Mouse (Mus musculus): Measurements from ENCODE around the gene Ptcd3.
"Not testable (repeated sequence)": the region's sequence is repeated elsewhere in the genome, so short reads cannot be mapped to it uniquely, and the experiment has no call there.

Ptcd3 gene

DNA sequence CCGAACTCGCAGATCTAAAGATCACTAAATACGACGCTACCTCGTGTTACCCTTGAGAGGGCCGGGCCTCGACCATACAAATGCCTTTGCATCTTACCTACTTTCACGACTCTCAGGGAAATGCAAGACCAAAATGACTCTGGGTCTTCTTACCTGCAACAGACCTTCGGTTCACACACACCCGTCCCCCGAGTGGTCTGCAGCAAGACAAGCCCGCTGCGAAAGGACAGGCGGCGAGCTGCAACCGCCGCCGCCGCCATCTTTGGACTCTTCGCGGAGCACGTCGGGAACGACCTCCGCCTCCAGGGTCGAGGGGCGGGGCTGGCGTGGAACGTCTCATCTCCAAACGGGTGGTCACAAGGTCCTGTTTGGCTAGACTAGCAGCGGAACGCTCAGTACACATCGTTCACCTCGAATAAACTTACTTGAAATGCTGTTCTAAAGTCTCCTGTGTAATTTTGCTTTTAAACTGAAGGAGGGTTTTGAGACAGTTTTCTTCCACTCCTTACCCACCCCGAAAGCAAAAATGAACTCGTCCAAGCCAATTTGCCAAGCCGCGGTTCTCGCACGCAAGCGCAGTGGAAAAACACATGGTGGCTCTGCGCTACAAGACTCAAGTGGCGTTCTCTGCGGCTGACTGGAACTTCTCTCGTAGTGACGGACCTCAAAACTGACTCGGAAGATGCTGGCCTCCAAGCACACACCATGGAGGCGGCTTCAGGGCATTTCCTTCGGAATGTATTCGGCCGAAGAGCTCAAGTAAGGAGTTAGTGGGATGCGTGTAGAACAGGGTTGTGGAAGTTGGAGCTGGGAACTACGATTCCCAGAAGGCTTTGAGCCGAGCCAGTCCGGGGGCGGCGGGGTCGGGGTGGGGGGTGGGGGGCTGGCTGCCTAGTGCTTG is at the start of gene Ptcd3, which contains the start of gene Polr1a:
TSS of gene Ptcd3 (minus strand) at position 270 of the 901 bp plus-strand sequence.
TSS of gene Polr1a (plus strand) at position 573 of the 901 bp plus-strand sequence.
- in situ Hi-C loops (cut with MboI, MseI): loop anchor here (5.0 kb wide), 1 partner anchor 66 kb away; no protein-coding TSS in a partner anchor

DNA sequence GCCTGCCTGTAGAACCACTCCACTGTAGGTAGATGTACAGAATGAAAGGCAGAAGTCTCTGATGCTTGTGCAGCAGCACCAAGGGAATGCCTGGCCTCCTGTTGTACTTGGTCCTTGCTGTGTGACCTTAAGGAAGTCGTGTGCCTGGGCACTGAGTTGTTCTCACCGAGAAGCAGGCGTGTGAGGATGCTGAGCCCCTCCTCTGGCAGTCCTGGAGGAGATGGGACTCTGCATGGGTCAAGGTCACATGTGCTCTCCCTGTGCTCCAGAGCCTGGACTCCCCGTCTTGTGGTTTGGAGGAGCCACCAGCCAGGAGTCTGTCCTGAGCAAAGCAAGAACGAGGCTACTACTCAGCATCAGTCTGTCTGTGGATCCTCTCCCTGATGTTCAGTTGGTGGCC is 42.6 kb upstream of the Ptcd3 start:
- in situ Hi-C loops (cut with MboI, MseI): no loop called here

DNA sequence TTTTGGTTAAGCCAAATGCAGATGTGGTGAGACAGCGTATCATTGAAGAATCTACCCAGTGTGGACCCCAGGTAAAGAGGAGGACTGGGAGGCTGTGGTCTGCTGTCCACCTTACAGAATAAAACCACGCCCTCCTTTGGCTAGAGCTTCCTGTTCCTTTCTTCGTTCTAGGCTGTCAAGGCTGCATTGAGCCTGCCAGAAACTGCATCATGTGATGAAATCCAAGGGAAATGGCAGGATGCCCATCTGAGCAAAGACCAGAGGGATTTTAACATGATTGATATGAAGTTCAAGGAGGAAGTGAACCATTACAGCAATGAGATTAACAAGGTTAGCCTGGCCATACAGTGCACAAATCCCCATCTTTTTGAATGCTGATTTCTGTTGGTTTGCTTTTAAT is 42.0 kb upstream of the Ptcd3 start:
- in situ Hi-C loops (cut with MboI, MseI): no loop called here

DNA sequence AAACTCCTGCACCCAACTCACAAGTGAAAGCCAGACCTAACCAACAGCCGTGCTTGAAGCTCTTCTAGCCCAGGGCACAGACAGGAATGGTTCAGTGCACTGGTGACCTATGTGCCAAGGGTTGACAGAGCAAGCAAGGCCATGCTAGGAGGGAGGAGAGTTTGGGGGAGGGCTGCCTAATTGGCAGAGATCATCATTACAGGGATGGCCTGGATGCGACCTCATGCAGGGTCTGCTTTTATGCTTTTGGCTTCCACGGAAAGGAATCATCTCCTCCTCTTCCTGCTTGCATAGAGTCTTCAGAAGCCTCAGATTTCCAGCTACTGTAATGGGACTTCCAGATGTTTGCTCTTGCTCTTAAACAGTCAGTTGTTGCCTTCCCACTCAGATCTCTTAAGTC is 41.2 kb upstream of the Ptcd3 start:
- in situ Hi-C loops (cut with MboI, MseI): no loop called here

DNA sequence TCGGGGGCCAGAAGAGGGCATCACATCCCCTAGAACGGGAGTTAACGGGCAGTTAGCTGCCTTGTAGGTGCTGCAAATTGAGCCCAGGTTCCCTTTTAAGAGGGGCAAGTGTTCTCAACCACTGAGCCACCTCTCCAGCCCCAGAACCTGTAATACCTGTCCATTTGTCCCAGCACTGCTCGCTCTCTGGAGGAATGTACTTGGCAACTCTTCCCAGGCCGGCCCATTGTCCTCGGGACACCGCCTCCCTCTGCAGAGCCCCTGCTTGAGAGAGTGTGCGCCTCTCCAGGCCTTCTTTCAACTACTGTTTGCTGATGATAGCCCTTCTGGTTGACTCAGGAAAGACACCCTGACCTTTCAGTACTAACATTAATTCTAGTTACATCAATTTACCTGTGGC is 37.6 kb upstream of the Ptcd3 start:
- in situ Hi-C loops (cut with MboI, MseI): no loop called here

DNA sequence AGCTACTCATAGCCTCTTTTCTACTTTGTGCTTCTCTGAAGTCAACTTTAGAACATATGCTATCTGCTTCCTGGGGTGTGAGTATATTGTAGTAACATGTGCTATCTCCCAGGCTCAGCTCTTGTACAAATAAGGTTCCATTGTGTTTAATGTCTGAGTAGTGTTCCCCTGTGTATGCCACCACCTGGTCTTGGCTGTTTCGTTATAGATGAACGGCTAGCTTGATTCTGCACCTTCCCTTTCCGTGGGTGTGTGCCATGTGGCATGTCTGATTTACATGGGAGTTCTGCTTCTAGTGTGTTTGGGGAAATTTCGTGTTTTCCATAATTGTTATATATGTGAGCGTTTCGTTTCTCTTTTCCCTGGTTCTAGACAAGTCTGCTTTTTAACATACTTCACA is 36.6 kb upstream of the Ptcd3 start:
- in situ Hi-C loops (cut with MboI, MseI): no loop called here

DNA sequence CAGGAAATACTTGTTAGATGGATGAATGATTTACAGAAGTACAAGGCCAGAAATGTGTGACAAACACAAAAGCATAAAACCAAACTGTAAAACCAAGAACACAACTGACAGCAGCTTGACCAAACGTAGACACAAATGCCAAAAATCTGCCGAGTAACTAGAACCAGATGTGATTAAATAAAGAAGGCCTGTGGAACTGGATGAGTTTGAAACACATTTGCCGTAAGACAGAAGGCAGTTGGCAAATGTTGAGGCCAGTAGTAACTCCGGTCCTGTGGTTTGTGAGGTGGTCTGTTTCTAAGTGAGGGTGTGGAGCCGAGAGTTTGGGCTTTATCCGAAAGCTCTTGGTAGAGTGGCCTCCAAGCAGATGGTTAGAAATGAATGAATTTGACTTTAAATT is 32.4 kb upstream of the Ptcd3 start:
- in situ Hi-C loops (cut with MboI, MseI): no loop called here

DNA sequence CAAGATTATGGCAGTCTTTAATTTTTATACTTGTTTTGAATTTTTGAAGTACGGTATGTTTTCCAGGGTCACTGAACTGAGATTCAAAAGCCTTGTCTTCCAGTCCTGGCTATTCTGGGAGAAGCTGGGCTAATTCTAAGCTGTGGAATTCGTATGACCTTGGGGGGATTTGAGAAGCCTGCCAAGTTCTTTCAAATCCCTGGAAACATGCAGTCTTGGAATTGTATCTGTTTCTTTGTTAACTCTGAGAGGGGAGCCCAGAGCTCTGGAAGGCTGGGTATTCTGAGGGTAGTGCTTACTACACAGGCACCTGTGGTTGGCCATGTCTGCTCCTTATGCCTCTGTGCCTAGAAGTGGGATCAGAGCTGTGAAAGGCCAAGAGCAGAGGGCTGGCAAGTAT is 27.2 kb upstream of the Ptcd3 start:
- in situ Hi-C loops (cut with MboI, MseI): loop anchor here (5.0 kb wide), 1 partner anchor 58 kb away; no protein-coding TSS in a partner anchor

DNA sequence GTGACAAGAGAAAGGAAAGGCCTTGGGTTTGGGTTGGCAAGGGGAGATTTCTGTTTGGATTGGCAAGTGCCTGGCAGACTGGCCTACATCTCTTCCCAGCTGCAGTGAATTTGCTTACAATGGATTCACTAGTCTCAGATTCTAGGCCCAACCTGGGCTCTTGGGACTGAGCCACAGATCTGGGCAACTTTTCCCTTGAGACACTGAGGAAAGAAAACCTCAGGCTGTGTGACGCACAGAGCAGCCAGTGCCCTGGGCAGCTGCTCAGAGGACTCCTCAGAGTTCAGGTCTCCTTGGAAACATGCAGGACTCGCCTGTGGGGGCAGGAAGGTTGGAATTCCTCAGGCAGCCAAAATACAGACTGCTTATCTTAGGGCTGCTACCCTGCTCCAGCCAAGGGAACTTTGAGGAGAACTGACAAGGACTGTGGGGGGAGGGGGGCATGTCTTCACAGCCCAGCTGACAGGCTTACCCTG is 25.6 kb upstream of the Ptcd3 start:
- in situ Hi-C loops (cut with MboI, MseI): loop anchor here (5.0 kb wide), 1 partner anchor 233 kb away; no protein-coding TSS in a partner anchor

DNA sequence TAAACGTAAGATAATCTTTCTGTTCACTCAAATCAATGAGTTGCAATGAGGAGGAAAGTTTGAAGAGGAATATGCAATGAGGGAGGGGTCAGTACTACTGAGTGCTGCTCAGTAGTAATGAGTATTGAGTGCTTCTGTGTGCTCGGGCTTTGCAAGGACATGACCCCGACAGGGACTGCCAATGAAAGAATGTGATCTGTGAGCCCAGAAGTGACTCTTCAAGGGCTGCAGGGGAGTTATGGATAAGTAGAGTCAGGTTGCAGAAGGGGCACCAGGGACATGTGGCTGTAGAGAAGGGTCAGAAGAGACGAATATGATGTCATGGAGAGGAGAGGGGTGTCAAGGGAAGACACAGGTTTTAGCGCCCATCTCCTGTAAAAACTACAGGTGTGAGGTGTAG is 23.8 kb upstream of the Ptcd3 start:
- in situ Hi-C loops (cut with MboI, MseI): loop anchor here (5.0 kb wide), 1 partner anchor 235 kb away; no protein-coding TSS in a partner anchor

DNA sequence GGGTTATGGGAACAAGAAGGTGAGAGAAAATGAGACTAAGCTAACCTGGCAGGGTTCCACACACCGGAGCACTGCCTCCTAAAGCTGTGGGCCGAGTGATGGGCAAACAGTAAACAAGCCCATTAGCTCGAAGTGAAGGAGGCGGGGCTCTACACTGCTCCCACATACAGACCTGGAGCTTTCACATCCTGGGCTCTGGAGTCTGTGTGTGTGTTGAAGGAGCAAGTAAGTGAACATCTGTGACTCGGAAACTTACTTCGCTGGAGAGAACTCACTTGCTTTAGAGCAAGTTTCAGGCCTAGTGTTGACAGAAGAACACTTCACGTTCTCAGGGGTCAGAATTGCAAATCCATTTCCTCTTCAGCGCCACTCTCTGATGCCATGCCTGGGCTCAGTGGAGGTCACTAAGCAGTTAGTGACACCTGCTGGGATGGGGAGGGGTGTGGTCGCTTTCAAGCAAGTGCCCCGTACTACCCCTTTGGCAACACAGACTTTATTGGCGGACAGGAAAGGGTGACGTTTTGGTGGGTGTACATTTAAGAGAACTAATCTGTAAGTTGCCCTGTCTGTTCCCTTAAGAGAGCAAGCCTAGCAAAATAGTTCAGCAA is 22.4 kb upstream of the Ptcd3 start:
- in situ Hi-C loops (cut with MboI, MseI): loop anchor here (5.0 kb wide), 1 partner anchor 236 kb away; no protein-coding TSS in a partner anchor

DNA sequence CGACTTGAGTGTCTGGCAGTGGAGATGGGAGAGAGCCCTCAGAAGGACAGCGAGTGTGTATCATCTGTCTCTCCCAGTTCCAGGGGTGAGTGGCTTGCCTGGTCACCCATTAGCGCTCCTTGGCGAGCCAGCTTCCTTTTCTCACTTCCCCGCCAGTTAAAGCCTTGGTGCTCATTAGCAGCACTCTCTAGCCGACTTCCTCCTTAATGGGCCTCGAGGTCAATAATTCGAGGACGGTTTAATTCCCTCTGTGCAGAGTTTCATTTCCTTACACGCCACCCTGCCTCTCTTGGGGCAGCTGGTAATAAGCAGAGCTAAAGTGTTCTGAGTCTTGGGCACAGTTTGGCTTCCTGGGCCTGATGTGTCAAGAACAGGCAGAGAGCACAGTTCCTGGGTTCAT is 21.5 kb upstream of the Ptcd3 start:
- in situ Hi-C loops (cut with MboI, MseI): loop anchor here (5.0 kb wide), 1 partner anchor 237 kb away; no protein-coding TSS in a partner anchor

DNA sequence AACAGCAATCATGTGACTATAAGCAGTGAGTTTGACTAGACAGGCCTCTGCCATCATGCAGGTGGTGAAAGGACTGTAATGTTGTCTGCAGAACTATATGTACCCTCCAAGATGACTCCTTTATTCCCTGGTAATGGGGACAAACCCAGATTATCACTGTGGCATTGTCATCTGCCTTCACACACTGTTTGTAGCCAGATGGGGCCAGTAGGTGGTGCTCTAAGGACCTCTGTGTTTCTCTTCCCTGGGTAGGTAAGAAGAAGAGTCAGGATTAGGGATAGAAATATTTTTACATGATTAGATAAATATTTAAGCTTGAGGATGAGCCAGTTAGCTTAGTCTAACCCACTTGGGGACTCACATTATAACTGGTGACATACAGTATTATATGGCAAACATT is 19.4 kb upstream of the Ptcd3 start:
- in situ Hi-C loops (cut with MboI, MseI): no loop called here

DNA sequence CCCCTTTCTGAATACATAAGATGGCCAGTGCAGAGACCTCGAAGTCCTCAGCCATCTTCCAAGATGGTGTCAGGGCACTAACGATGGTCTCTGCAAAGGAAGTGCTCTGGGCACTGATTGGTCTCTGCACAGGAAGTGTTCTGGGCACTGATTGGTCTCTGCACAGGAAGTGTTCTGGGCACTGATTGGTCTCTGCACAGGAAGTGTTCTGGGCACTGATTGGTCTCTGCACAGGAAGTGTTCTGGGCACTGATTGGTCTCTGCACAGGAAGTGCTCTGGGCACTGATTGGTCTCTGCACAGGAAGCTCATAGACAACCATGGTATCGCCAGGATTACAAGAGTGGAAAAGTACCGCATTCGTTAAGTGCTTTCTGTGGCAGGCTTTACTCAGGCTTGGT is 16.7 kb upstream of the Ptcd3 start:
- in situ Hi-C loops (cut with MboI, MseI): not testable (repeated sequence)

DNA sequence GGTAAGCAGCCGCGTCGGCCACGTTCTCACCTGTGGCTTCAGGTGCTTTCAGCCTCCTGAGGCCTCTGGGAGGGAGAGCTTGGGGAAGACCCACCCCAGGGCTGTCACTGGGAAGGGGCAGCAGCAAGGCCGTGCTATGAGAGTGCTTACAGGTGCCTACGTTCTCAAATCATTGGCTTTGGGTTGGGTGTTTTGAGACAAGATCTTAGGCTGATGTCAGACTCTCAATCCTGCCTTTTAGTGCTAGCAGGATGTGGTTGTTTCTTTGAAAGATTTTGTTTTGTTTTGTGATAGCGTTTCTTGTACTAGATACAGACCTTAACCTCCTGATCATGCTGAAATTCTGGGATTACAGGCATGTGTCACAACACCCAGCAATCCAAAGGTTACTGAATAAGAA is 12.2 kb upstream of the Ptcd3 start:
- in situ Hi-C loops (cut with MboI, MseI): no loop called here

DNA sequence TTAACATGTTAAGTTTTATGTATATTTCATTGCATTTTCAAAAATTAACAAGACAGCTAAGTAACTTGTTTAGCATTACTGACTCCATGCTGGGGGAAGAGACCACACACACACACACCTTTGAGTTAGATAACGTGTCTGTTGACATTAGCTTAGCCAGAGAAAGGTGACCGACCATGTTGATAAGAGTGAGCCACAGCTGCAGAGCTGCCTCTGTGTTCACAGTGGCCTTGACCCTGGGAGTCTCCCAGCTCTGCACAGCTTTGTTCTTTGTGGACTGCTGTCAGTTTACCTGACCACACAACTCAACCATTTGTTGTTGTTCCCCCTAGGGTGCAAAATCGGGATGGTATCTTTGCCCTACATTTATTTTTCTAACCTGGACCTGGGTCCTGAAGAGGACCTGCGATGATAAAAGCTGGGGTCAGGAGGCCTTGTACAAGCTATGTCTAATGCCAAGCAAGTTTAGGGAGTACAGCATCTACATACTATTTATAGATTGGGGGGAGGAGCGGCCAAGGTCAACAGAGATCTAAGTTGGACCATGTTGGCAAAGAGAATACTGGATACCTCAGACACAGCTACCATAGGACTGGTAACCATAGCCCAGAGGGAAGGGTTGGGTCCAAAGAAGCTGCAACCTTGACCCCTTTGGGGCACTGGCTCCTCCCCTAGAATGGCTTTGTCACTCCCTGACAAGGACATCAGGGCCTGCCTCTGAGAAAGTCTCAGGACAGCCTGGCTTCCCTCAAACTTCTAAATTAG is 3.3 kb upstream of the Ptcd3 start:
- in situ Hi-C loops (cut with MboI, MseI): no loop called here

DNA sequence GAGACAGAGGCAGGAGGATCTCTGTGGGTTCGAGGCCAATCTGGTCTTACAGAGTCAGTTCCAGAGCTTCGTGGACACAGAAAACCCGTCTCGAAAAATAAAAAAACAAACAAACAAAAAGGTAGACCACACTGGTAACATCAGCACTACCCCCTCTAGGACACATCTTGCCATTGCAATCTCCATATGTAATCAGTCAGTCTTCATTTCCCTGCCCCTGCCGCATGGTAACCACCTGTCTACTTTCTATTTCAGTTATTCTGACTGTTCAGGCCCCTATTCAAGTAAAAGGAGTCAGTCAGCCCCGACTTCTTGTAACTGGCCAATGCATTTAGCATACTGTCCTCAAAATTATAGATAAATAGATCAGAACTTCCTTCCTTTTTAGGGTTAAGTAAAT is 1.3 kb upstream of the Ptcd3 start:
- in situ Hi-C loops (cut with MboI, MseI): loop anchor here (5.0 kb wide), 1 partner anchor 68 kb away; no protein-coding TSS in a partner anchor

DNA sequence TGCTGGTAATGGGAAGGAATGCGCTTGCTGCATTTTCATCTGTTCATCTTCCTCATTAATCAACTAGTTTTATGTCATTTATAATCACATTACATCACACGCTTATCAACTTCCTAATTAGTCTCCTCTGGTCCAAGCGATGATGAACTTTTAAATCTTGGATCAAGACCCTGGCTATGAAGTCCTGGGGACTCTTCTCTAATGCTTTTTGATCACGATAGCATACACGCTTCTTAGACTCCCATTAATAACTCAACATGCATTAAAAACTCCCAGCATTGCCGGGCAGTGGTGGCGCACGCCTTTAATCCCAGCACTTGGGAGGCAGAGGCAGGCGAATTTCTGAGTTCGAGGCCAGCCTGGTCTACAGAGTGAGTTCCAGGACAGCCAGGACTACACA is 834 bp upstream of the Ptcd3 start:
- in situ Hi-C loops (cut with MboI, MseI): loop anchor here (5.0 kb wide), 1 partner anchor 67 kb away; no protein-coding TSS in a partner anchor

DNA sequence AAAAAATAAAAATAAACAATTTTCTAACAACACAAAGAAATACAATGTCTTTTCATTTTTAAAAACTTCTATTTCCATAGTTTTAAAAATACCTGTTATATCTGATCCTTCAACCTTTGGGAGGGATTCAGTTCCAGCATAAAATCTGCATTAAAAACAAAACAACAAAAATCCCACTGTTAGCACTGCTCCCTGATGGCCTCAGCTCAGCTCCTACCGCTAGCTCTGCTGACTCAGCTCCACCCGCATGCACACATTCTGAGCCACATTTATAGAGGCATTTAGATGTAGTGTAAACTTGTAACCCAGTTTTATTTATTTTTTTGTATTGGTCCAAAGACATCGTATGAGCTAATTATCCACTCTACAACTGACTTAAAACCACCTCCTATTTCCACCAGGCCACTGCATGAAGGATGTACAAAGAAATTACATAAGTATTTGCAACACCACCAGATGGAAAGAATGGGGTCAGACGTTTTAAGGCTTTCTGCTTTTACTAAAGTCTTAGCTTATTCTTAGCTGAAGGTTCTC is 781 bp downstream of the Ptcd3 start:
- in situ Hi-C loops (cut with MboI, MseI): loop anchor here (5.0 kb wide), 1 partner anchor 65 kb away; no protein-coding TSS in a partner anchor

DNA sequence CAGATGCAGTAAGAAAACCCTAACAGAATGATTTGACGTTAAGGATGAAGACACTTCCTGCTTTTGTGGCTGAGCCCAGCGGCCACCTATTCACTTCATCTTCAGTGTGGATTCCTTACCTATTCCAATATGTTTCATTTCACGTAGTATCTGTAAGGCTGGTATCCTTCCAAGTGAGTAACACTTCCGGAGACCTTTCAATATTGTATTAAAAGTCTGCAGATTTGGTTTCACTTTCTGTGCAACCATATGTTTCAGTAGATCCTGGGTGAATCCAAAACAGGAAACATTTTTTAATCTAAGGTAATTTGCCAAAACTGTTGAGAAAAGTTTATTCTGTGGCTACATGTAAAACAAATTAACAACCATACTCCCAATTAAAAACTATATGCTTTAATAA is 15.3 kb downstream of the Ptcd3 start:
- in situ Hi-C loops (cut with MboI, MseI): no loop called here

Measured in regulatory T cell (primary cell).